Mouse (Mus musculus) bone marrow, adult 2 months (tissue): ENCODE measurements around the gene Cul4a.

Experiments
- CTCF ChIP-seq: fragments of 200-500 bp; IDR thresholded peaks from 2 replicates; pipeline ENCODE4 v1.5.1; 2011; ENCODE audit warnings: low read length, control low read depth; ENCODE audit not compliant: control insufficient read depth, insufficient read depth
- POLR2A ChIP-seq: fragments of 200-500 bp; IDR thresholded peaks from 2 replicates; pipeline ENCODE4 v1.6.1; 2011; ENCODE audit warnings: low read depth, mild to moderate bottlenecking, control low read depth, low read length, borderline replicate concordance; ENCODE audit not compliant: control insufficient read depth

GRCm38 (mm10) chr8:13075044-13075443 lies 30.4 kb upstream of the Cul4a start:
- TF ChIP-seq CTCF (no peak), POLR2A (no peak)
